Mouse (Mus musculus) hematopoietic stem cell, adult 5-6 weeks (primary cell): Measurements from ENCODE around the gene Nxpe4. TPM values are rescaled to one million over a fixed set of nuclear protein-coding genes. Genes with fewer than 3 reads are reported as not detected.

Source experiments
- ATAC-seq, 2 experiments: fragments of 125-278 bp in 1 of 2; replicated peaks in 1 of 2; 2 replicates each; pipeline ENCODE4 v1.8.0; 2016 to 2017; ENCODE audit warnings: inconsistent platforms in 2 of 2, mild to moderate bottlenecking in 2 of 2, moderate number of reproducible peaks in 2 of 2, low read depth in 1 of 2, moderate TSS enrichment in 1 of 2; ENCODE audit not compliant: low FRiP score in 2 of 2, poor library complexity in 2 of 2, severe bottlenecking in 2 of 2, insufficient read depth in 1 of 2, low TSS enrichment in 1 of 2
- total RNA-seq: library from RNA; stranded (forward); fragments of 172-1452, 232-1000 nt; gene quantifications from 2 replicates; pipeline ENCODE4 v1.2.3, GENCODE M21; 2017

Nxpe4 gene
- total RNA-seq, 1 experiment from 2014 or later = 1.8 TPM

DNA sequence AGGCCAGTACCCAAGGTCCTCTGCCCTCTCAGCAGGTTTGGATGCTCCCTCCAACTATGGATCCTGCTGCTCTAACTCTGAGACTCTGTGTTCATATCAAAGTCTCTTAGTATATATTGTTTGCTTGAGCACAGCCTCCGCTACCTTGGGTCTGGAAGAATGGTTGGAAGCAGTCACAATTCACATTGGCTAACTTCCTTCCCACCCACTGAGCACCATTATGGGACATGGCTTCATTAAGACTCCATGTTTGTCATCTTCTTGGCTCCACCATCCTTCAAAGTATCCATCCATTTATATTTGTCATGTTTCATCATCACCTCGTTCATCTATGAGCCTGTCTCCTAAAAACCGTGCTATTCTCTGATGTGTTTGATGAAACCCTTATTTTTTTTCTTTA lies 68.9 kb downstream of the Nxpe4 start:
- ATAC-seq = no peak

DNA sequence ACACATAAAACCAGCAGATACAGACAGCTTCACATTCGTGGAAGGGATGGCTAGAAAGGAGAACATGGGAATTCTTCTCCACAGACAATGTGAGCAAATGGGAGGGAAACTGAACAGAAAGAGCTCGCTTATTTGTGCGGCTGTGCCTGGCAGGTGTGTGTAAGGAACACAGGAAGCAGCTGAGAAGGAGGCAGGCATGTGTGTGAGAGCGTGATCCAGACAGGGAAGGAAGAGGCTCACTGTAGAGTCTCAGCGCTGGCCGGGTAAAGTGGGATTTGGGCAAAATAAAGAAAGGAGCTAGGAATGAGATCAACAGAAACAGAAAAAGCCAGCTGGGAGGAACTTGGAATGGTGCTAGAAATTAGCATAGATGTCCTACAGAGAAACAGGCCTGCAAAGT lies 74.6 kb downstream of the Nxpe4 start:
- ATAC-seq = no peak

DNA sequence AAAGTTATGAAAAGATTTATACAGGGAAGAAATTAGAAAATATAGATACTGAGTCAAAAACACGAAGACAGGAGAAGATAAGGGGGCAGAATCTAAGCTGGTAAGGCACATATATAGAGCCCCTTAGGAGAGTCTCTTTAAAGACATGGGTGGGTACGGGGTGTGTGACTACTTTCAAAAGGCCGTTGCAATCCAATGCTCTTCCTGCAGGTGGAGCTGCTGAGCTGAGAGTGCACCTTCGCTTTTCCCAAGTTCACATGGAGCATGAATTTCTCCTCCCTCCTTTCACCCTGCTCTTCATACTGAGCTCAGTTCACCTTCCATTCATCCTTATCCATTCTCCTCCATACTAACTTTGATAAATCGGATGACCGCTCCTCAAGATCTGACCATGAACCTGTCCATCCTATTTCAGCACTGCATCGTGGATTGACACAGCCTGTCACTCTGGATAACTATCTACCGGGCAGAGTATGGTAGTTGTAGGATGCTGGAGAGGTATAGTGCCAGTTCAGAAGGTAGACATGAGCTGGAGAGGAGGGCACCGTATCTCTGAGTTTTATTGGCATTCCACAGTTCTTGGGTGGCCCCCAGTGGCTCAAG lies 76.4 kb downstream of the Nxpe4 start:
- peak in 1 of 2 experiments; percentile 60; a peak in 1 of 4 replicates for ATAC-seq

DNA sequence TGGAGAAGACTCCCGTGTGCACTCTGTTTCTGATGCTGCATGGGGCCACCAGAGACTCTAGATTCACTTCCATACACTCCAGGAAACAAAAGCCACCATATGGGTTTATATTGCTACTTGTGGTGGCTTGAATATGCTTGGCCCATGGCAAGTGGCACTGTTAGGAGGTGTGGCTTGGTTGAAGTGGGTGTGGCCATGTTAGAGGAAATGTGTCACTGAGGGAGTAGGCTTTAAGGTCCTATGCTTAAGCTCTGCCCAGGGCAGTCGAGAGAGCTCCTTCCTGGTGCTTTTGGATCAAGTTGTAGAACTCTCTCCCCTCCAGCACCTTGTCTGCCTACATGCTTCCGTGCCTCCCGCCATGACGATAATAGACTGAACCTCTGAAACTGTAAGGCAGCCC lies 77.6 kb downstream of the Nxpe4 start:
- no peak for ATAC-seq

DNA sequence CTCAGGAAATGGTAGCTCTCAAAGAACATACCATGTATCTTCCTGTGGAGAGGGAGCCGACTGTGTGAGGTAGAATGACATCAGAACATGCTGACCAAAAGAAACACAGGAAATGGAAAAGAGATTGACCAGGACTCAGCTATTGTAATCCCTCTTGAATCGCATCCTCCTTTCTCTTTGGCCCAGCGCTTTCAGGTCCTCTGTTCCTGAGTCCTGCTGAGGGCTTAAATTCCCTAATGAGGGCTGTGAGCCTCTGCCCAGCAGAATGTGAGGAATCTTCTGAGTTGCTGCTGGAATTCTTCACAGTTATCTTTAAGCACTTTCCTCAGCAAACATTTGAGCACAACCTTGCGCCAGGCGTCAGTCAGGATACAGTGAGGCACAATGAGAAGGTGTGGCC lies 78.6 kb downstream of the Nxpe4 start:
- ATAC-seq = no peak

DNA sequence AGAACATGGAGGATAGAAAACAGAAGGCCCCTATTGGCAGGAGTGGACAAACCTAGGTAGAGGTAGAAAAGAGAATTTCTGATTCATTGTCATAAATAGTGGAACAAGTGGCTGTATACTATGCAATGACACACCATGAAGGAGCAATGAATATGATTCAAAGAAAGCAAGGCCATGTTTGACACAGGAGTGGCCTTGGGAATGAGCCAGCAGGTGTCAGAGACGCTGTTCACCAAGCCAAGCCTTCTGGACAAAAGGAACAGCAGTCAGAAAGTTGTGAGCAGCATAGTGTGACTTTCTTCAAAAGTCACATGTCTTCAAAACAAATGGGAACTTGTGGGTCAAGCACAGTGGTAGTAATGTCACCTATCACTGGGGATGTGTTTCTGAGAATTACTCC lies 80.0 kb downstream of the Nxpe4 start:
- no peak for ATAC-seq

DNA sequence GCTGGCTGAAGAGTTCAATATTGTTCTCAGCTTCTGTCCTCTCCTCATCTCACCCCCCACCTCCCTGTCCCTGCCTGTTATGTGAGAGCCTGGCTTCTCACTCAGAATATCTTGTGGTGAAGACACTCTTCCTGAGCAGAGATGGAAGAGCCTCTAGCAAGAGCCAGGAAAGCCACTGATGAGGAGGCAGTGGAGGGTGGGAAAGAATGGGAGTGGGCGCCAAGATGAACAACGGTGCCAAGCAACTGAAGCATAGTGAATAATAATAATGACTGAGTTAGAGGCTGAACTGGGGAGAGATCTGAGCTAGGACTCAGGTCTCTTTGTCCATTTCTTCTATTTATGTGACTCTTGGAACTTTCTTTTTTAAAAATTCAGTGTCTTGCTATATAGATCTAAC lies 80.9 kb downstream of the Nxpe4 start:
- no peak for ATAC-seq

DNA sequence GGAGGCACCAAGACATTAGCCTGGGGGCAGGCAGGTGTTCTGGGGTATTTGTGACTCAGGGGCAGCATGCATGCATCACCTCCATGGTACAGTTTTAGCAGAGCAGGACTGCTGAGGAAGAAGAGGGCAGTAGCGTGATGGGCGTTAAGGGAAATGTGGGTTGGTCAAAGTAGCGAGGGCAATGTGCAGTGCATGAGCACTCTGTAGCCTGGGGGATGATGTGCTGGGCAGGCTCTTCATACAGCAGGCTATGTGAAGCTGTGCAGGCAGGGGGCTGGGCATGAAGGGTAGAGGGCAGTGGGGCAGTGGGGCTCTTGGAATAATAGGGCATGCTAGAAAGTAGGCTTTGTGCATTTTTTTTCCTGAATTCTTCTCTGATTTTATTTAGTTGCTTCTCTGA lies 82.4 kb downstream of the Nxpe4 start:
- ATAC-seq = no peak

DNA sequence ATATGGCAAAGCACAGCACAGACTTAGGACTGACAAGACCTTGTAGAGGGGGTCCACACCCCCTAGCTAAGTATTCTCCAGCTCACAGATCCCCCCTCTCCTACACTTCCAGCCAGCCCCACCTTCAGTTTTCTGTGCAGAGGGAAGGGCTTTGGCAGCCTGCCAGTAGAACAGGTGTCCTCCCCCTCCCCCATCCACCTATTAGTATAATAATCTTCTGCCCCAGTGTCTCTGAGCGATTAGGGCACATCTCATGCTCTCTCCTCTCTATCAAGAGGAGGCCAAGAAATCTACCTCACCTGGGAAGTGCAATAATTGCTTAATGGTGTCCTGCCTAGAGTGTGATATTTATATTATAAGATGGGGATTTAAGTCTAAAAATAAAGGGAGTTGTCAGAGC lies 83.7 kb downstream of the Nxpe4 start:
- no peak for ATAC-seq

DNA sequence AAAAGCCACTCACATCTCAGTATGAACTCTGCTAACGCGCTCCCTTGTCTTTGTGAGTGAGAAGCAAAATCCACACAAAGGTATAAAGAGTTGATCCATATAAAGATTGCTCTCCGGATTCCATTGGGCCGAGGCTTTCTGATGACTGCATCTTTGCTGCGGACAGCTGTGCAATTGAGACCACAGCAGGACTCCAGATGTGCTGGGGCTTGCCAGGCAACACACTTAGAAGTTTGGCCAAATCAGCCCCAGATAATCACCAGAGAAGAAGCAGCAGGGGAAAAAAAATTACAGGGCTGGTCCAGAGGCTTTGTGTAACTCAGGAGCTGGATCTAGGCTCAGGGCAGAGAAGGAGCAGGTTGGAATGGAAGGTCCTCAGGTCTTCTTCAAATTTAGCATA lies 85.5 kb downstream of the Nxpe4 start:
- ATAC-seq = no peak

DNA sequence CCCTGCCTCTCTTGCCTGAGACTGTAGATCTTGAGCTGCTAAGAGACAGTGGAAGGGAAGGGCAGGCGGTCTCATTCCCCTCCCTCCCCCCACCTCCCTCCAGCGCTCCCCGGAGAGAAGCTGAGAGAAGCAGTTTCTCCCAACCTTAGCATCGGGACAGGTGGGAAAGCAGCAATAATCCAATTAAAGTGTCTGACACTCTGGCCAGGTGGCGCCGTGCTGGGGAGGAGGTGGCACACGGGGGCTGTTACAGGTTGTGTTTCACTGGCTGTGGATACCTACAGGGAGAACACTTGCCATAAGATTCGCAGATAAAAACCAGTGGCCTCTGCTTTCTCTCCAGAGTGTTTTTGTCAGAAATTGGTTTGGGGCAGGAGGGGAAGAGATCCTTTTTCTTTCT lies 90.4 kb downstream of the Nxpe4 start:
- ATAC-seq = no peak

DNA sequence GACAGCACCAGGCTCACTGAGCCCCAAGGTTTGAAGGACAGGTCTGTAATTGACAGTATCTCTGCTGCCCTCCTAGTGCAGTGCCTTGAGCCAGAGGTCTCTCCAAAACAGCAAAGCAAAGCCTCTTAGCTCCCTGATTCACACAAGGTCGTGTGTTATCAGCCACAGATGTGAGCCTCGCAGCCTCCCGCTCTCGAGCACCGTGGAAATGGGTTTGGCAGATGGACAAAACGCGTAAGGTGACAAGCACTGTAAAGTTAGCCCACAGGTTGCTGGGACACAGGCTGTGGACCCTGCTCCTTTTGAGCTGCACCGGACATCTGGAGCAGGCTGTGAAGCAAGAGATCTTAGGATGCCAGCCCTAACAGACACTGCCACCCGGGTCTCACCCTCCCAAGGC lies 95.2 kb downstream of the Nxpe4 start:
- ATAC-seq = no peak

DNA sequence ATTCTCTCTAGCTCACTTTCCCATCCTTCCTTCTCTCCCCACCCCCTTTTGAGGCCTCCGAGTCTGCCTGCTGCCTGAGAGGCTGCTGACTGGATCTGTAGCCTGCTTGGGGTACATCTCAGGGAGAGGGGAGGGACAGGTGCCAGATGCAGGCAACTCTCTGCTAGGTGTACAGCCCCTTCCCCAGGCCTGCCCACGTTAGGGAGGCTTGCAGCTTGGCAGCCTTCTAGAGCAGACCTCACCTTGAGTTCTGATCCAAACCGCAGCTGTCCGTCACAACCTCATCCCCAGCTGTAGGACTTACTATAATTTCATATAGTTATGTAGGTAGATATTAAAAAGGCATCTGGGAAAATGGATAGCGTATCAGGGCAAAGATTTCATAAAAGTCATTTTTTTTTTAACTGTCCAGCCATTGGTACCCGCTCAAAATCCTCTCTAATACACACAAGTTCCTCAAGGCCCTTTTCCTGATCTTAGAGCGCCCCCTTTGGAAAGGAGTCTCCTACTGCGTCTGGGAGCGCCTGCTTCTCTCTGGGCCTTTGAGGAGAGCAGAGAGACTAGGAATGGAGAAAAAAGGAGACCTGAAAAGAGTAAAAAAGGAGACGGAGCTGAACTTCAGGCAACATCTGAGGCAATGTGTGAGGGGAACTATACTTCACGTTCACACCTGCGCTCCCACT lies 96.1 kb downstream of the Nxpe4 start:
- no peak for ATAC-seq

DNA sequence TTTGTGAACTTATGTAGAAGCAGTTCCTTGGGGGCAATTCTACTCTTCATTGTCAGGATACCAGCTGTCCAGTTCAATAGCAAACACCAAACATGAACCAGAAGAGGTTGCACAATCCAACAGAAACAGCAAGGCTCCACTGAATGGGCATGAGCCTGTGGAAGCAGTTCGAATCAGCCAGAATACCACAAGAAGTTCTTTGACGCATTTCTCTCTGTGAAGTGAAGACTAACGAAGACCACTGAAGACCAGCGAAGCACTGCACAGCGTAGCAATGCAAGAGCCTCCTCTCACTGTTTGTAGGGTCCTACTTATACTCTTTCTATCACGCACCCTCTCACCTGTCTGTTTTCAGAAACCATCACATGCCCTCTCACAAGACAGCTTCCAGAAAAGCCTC lies 102.8 kb downstream of the Nxpe4 start:
- no peak for ATAC-seq

DNA sequence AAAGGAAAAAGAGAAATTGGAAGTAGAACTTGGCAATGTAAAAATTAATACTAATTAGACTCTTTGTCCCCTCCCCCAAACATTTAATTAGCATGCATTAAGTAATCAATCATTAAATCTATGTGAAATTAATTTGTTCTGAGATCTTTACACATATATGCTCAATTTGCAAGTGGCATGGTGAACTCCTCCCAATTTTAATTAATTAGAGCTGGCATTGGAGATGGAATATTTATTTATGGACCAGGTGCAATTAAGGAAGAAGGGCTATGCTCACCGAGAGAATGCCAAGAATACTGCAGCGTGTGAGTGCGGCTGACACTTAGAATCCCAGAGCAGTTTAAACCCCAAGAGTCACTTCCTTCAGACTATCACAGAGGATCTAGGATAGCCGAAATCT lies 103.7 kb downstream of the Nxpe4 start:
- no peak for ATAC-seq

DNA sequence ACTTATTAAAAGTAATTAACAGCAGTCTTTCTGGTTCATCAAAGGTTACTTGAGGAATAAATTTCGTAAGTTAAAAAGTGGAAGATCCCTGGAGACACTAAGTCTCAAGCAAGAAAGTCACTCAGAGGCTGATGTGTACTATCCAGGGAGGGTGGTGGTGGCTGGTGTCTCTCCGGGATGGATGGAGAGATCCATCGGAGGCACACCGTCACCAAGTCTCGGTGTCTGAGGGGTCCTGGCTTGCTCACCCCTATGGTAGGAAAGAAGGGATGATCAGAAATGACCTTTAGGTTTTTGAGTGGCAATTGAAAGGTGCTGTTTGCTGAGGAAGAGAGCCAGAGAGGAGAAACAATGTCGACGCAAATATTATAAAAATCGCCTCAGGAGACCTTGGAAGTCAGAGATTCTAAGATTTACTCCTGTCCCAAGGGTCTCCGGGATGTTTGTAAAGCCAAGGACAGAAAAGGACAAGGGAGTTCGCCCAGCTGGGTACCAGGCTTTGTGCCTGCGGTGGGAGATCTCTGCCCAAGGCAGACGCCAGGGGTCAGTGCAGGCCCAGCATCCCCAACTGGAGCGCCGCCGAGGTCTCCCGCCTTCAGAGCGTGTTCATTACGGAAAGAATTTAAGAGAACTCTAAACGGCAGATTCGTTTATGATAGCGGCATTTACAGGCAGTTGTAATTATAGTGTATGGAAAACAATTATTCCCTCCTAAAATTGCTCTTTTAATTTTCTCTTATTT lies 104.6 kb downstream of the Nxpe4 start:
- ATAC-seq = peak; percentile 87 to 98

DNA sequence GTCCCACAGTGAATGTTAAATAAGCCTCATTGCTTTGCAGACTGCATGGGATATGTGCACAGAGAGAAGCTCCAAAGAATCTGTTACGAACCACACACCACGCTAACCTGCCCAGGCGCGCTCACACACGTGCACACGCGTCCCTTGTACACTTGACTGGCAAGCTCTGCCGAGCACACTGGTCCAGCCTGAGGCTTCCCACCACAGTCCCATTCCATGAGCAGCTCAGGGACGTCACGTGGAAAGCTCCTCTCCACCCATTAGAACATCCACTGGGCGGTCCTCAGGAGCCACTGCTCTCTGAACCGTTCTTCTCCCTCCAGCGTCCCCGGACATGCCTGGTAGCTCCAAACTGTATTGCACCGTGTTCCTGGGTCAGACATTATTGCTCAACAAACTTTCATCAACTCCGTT lies 105.2 kb downstream of the Nxpe4 start:
- peak; percentile 69 to 73 for ATAC-seq

DNA sequence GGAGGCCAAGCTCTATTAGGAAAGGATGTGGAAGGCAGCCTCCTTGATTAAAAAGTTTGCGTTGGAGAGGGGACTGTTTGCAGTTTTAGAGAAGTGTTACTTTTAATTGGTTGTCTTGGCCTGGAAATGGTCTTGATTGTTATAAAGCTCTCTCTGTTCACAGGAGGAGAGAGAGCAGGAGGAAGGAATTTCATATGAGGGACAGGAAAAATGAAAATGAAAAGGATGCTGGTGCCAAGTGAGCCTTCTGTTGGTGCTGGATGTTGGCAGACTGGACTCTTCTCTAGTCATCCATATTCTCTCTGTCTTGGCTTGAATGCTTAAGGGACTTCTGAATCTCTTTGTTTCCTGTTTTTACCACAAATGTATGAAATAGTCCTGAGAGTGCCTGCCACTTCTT lies 106.1 kb downstream of the Nxpe4 start:
- no peak for ATAC-seq

DNA sequence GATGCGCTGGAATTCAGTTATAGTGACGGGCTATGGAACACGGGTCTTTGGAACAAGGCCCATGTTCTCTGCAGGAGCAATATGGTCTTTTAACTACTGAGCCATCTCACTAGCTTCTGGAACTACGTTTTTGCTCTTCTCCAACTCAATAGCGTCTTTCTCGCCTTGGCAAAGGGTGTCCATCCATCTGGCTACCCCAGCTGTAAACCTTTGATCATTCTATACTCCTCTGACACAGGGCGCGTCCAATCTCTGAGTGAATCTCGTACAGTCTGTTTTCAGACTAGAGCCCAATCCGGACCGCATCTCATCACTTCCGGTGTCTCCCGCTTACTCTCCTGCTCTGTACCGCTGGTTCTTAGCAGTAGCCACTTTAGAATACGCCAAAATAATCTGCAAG lies 115.0 kb downstream of the Nxpe4 start:
- ATAC-seq = no peak
